Mouse (Mus musculus): ENCODE results near the gene Ganc. TPM values are rescaled to one million over a fixed set of nuclear protein-coding genes. Genes with fewer than 3 reads are reported as not detected.

The Ganc gene
- polyA plus RNA-seq, 1 experiment from 2014 or later, result 7.0 TPM

DNA sequence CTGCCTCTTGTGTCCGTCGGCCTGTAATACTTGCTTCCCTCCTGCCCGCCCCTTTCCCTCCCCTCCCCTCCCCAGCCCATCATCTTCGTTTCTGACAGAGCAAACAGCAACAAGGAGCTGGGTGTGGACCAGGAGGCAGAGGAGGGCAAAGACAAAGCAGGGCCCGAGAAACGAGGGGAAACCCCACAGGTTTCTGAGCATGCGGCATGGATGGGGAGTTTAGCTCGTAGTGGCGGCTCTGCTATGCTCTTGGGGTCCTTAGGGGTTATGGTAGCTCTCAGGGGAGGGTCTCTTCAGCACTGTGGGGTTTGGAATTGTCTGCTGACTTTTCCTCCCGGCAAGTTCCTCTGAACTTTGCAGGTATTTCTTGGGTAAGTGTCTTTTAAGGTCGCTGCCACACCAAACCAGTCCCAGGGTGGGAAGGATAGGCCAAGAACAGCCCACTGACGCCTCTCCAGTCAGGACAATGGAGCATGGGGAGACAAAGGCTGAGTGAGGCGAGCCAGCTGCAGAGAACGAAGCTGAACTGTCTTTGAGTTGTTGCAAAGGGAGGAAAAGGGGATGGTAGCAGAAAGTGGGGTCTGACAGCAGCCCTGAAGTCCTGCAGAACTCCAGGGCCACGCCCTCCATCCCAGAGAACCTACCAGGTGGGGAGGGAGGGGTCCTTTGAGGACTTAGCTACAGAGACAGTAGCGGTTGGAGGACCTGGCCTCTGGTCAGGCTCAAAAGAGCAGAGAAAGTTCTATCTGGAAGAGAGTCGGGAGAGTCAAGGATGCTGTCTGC lies 97.6 kb downstream of the Ganc start:
- 44% methylated on average over 17 of the region's 17 CpGs for WGBS (ENCODE audit: insufficient replicate concordance)
- Histone ChIP-seq H3K27ac (ENCODE audit: low read depth, low read length) (no peak overlapping the region; the same call in 1 of the 2 replicates), H3K9ac (ENCODE audit: low read depth, low read length) (no peak overlapping the region)

GRCm38 (mm10) chr2:120501931-120502604 lies 98.4 kb downstream of the Ganc start:
- no peak overlapping the region for H3K27ac ChIP-seq (ENCODE audit: low read depth, low read length)
- no peak for ATAC-seq (replicated peaks; ENCODE audit: insufficient number of reproducible peaks, low FRiP score, low TSS enrichment)
- H3K9me3 ChIP-seq (replicated peaks; ENCODE audit: control insufficient read depth, low read length), result no peaks in the 10 kb centered on the region
- H3K4me3 ChIP-seq (ENCODE audit: low read depth, low read length), result no peak overlapping the region
- 61% methylated on average over 13 of the region's 13 CpGs for WGBS (ENCODE audit: insufficient replicate concordance)
- H3K27me3 ChIP-seq (ENCODE audit: control insufficient read depth, insufficient read depth, low read length), result no peaks in the 10 kb centered on the region
- H3K36me3 ChIP-seq (ENCODE audit: control insufficient read depth, insufficient read depth, low read length), result peaks cover 11% of the 10 kb centered on the region; the same call in 1 of the 2 replicates
- H3K4me1 ChIP-seq (ENCODE audit: control insufficient read depth, insufficient read depth, low read length), result peaks cover 31% of the 10 kb centered on the region
- H3K9ac ChIP-seq (ENCODE audit: low read depth, low read length), result no peak overlapping the region
- H3K4me2 ChIP-seq, result no peak overlapping the region

More for the DNA sequence above, 97.6 kb downstream of the Ganc start:
- no peak for ATAC-seq (replicated peaks; ENCODE audit: insufficient number of reproducible peaks, low FRiP score, low TSS enrichment)
- H3K4me3 ChIP-seq (ENCODE audit: low read depth, low read length), result no peak overlapping the region
- H3K4me2 ChIP-seq, result no peak overlapping the region
- H3K27me3 ChIP-seq (ENCODE audit: control insufficient read depth, insufficient read depth, low read length), result no peaks in the 10 kb centered on the region
- H3K4me1 ChIP-seq (ENCODE audit: control insufficient read depth, insufficient read depth, low read length), result peaks cover 33% of the 10 kb centered on the region
- peaks cover 9% of the 10 kb centered on the region; the same call in 1 of the 2 replicates for H3K36me3 ChIP-seq (ENCODE audit: control insufficient read depth, insufficient read depth, low read length)
- no peaks in the 10 kb centered on the region for H3K9me3 ChIP-seq (replicated peaks; ENCODE audit: control insufficient read depth, low read length)

GRCm38 (mm10) chr2:120502605-120502990 lies 98.9 kb downstream of the Ganc start:
- H3K36me3 ChIP-seq (ENCODE audit: control insufficient read depth, insufficient read depth, low read length), result peaks cover 11% of the 10 kb centered on the region; the same call in 1 of the 2 replicates
- H3K27ac ChIP-seq (ENCODE audit: low read depth, low read length), result no peak overlapping the region
- WGBS (ENCODE audit: insufficient replicate concordance), result 57% methylated on average over 3 of the region's 3 CpGs
- H3K4me1 ChIP-seq (ENCODE audit: control insufficient read depth, insufficient read depth, low read length), result peaks cover 31% of the 10 kb centered on the region
- H3K4me2 ChIP-seq, result no peak overlapping the region
- no peaks in the 10 kb centered on the region for H3K27me3 ChIP-seq (ENCODE audit: control insufficient read depth, insufficient read depth, low read length)
- no peak for ATAC-seq (replicated peaks; ENCODE audit: insufficient number of reproducible peaks, low FRiP score, low TSS enrichment)
- H3K9ac ChIP-seq (ENCODE audit: low read depth, low read length), result no peak overlapping the region
- H3K9me3 ChIP-seq (replicated peaks; ENCODE audit: control insufficient read depth, low read length), result no peaks in the 10 kb centered on the region
- no peak overlapping the region for H3K4me3 ChIP-seq (ENCODE audit: low read depth, low read length)

DNA sequence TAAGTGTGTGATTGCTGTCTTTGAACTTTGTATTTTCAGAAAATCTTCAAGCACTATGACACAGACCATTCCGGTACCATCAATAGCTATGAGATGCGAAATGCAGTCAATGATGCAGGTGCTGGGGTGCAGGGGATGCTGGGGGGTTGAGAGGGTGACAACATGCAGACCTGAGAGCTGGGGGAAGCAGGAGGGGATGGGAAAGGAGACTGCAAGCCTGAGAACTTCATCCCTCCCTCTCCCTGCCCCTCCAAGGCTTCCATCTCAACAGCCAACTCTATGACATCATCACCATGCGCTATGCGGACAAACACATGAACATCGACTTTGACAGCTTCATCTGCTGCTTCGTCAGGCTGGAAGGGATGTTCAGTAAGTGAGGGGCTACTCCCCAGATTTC lies 99.4 kb downstream of the Ganc start:
- Histone ChIP-seq H3K4me2 (no peak overlapping the region), H3K9ac (ENCODE audit: low read depth, low read length) (no peak overlapping the region), H3K27me3 (ENCODE audit: control insufficient read depth, insufficient read depth, low read length) (no peaks in the 10 kb centered on the region), H3K27ac (ENCODE audit: low read depth, low read length) (no peak overlapping the region), H3K9me3 (replicated peaks; ENCODE audit: control insufficient read depth, low read length) (no peaks in the 10 kb centered on the region), H3K36me3 (ENCODE audit: control insufficient read depth, insufficient read depth, low read length) (peaks cover 11% of the 10 kb centered on the region; the same call in 1 of the 2 replicates), H3K4me1 (ENCODE audit: control insufficient read depth, insufficient read depth, low read length) (peaks cover 31% of the 10 kb centered on the region), H3K4me3 (ENCODE audit: low read depth, low read length) (no peak overlapping the region)
- no peak for ATAC-seq (replicated peaks; ENCODE audit: insufficient number of reproducible peaks, low FRiP score, low TSS enrichment)
- 89% methylated on average over 6 of the region's 6 CpGs for WGBS (ENCODE audit: insufficient replicate concordance)

- no peak for ATAC-seq (replicated peaks; ENCODE audit: insufficient number of reproducible peaks, low FRiP score, low TSS enrichment)
- peaks cover 12% of the 10 kb centered on the region for H3K36me3 ChIP-seq (ENCODE audit: control insufficient read depth, insufficient read depth, low read length)
- no peaks in the 10 kb centered on the region for H3K27me3 ChIP-seq (ENCODE audit: control insufficient read depth, insufficient read depth, low read length)
- H3K4me3 ChIP-seq (ENCODE audit: low read depth, low read length), result no peak overlapping the region
- no peaks in the 10 kb centered on the region for H3K9me3 ChIP-seq (replicated peaks; ENCODE audit: control insufficient read depth, low read length)
- H3K9ac ChIP-seq (ENCODE audit: low read depth, low read length), result no peak overlapping the region
- H3K4me1 ChIP-seq (ENCODE audit: control insufficient read depth, insufficient read depth, low read length), result peaks cover 31% of the 10 kb centered on the region
- no peak overlapping the region for H3K4me2 ChIP-seq
- H3K27ac ChIP-seq (ENCODE audit: low read depth, low read length), result no peak overlapping the region
- WGBS (ENCODE audit: insufficient replicate concordance), result 77% methylated on average over 5 of the region's 5 CpGs
These were observed 100.3 kb downstream of the Ganc start for GRCm38 (mm10) chr2:120503992-120504391.

Other genes starting within 250 kb of the Ganc start
- gene Ehd4, start 249.3 kb upstream of the Ganc start, polyA plus RNA-seq (2014; fragmentation: Nextera tagmentation; extraction: Ambion mirVana), result 97.3 and 113 TPM in 2 replicates
- 0.49 and 0.62 TPM in 2 replicates for gene Pla2g4e, start 158.6 kb upstream of the Ganc start, polyA plus RNA-seq (2014; fragmentation: Nextera tagmentation; extraction: Ambion mirVana)
- not detected in 2 replicates for gene Pla2g4d, start 114.7 kb upstream of the Ganc start, polyA plus RNA-seq (2014; fragmentation: Nextera tagmentation; extraction: Ambion mirVana)
- gene Pla2g4f, start 89.7 kb upstream of the Ganc start, polyA plus RNA-seq (2014; fragmentation: Nextera tagmentation; extraction: Ambion mirVana), result not detected in 2 replicates
- gene Vps39, start 50.8 kb upstream of the Ganc start, polyA plus RNA-seq (2014; fragmentation: Nextera tagmentation; extraction: Ambion mirVana), result 19.1 and 21.6 TPM in 2 replicates
- 4.5 and 9.6 TPM in 2 replicates for gene Tmem87a, start 217 bp downstream of the Ganc start, polyA plus RNA-seq (2014; fragmentation: Nextera tagmentation; extraction: Ambion mirVana)
- gene Capn3, start 52.1 kb downstream of the Ganc start, polyA plus RNA-seq (2014; fragmentation: Nextera tagmentation; extraction: Ambion mirVana), result 5.2 and 7.0 TPM in 2 replicates
- 50.7 and 56.6 TPM in 2 replicates for gene Zfp106, start 159.9 kb downstream of the Ganc start, polyA plus RNA-seq (2014; fragmentation: Nextera tagmentation; extraction: Ambion mirVana)
- gene Snap23, start 163.8 kb downstream of the Ganc start, polyA plus RNA-seq (2014; fragmentation: Nextera tagmentation; extraction: Ambion mirVana), result 66.2 and 69.1 TPM in 2 replicates
- gene Haus2, start 205.5 kb downstream of the Ganc start, polyA plus RNA-seq (2014; fragmentation: Nextera tagmentation; extraction: Ambion mirVana), result 20.6 and 21.3 TPM in 2 replicates
- 19.1 and 21.8 TPM in 2 replicates for gene Lrrc57, start 205.6 kb downstream of the Ganc start, polyA plus RNA-seq (2014; fragmentation: Nextera tagmentation; extraction: Ambion mirVana)
- 2.9 and 4.4 TPM in 2 replicates for gene Stard9, start 225.2 kb downstream of the Ganc start, polyA plus RNA-seq (2014; fragmentation: Nextera tagmentation; extraction: Ambion mirVana)

Measured in heart, embryonic 11.5 days (tissue).